Mouse (Mus musculus) mouse trophoblast stem cell (cell line): ENCODE data around the gene Mrln.

Experiments
- in situ Hi-C, 2 experiments: fragments of 300-500 bp; cut with MseI, MboI; formaldehyde crosslinking; loops; 2 replicates in 1 of 2; 3 replicates in 1 of 2; pipeline ENCODE4 v1.15.1; 2025

The Mrln gene

GRCm38 (mm10) chr10:70204505-70205399 lies at the start of gene Mrln:
Gene Mrln, plus strand, starts transcription at chr10:70204664.
- in situ Hi-C loops: no loop called here

DNA sequence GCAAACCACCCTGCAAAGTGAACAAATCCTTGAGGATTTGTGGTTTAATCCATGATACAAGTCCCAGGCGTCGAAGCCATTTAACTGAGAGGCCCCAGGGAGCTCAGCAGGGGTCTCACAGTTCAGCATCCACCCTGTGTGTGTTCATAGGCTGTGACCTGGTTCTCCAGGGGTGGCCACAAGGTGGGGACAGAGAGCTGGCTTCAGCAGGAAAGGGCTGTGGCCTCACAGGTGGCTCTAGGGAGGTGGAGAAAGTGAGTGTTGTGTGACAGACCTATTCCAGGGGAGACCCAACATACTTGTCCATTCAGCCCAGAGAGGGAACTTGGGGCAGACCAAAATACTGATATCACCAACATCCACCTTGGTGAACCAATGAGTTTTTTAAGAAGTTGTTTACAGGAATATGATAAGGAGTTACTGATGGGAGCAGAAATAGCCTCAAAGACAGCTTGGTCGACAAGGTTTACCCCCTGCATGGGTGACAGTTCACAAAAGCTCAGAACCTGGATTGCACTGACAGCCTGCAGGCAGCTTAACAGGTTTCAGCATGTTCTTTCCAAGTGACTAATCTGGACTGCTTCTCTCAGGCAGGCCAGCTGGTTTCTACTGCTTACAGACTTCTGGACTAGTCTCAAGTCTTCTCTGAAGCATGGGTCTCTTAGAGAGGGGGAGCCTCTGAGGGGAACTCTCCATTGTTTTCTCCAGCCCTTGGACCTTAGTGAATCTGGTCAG lies 47.9 kb upstream of the Mrln start:
- in situ Hi-C loops: no loop called here

DNA sequence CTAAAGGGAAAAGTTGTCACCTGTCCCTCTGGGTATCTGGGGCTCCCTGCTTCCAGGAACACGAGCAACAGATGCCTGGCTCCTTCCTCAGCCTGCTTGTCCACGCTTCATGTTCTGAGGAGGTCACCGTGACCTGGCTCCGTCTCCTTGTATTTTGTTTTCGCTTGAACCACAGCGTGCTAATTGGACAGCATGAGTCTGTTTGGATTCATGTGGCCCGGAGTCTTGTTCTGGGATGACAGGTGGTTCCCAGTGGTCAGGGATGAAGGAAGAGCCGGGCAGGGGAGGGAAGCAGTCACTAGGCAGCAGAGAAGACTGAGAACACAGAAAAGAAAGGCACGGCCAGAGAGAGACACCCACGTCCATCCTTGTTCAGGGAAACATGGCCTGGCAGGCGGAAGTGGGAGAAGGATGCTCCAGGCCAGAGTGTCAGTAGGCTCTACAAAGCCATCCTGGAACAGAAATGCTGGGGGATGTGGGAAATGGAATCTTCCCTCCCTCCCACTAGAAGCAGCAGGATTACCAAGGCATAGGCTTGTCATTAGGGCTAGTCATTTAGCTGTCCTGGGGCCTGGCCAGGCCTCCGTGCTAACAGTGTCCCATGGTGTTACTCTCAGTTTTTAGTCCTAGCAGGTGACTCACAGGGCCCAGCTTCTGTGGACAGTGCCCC lies 44.7 kb upstream of the Mrln start:
- in situ Hi-C loops: no loop called here

DNA sequence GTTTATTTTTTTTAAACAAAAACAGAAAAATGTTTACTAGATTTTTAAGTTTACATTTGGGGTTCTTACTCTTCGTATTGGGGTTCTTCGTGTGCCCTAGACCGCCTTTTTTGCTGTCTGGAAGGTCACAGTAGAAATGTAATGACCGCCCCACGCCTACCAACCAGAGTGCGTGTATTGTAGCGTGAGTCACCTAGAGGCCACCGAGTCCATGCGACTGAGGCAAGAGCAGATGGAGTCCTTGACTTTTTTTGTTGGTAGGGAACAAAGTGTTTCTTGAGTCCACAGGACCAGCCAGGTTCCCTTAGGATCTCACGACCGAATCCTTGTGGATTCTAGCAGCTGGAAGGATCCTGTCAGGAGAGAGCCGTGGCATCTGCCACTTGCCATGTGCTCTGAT lies 43.7 kb upstream of the Mrln start:
- in situ Hi-C loops: no loop called here

DNA sequence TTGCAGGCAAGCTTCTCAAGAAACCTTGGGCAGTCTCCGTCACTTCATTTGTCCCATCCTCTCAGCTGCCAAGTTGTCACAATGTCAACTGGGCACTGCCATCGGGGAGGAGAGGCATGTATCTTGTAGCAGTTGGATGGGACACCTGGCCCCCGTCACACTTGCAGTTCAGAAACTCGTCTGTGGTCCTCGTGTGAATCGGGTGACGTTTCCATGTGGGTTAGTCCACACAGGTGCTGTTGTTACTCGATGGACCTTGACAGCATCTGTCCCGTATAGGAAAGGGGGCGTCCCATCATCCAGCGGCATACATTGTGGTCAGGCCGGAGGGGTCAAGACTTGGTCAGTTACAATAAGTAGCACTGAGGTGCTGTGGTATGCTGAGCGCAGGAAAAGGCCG lies 43.0 kb upstream of the Mrln start:
- in situ Hi-C loops: no loop called here

- in situ Hi-C loops: no loop called here
These were observed 40.8 kb upstream of the Mrln start for GRCm38 (mm10) chr10:70163681-70164080.

DNA sequence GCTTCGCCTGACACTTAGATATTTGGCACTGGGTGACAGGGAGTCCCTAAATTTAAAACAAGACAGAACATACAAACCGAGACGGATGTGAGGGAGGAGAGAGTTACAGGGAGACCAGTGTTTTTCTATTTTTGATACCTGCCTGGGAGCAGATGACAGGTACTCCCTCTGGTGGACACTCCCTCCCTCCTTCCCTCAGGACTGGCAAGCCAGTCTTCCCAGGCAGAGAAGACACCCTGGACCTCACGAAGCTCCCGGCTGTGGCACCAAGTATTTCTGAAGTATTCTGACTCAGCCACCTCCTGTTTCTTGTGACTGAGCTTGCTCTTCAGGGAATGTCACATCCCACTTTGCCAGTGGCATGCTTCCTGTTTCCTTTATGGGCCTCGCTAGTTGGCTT lies 38.6 kb upstream of the Mrln start:
- in situ Hi-C loops: no loop called here

DNA sequence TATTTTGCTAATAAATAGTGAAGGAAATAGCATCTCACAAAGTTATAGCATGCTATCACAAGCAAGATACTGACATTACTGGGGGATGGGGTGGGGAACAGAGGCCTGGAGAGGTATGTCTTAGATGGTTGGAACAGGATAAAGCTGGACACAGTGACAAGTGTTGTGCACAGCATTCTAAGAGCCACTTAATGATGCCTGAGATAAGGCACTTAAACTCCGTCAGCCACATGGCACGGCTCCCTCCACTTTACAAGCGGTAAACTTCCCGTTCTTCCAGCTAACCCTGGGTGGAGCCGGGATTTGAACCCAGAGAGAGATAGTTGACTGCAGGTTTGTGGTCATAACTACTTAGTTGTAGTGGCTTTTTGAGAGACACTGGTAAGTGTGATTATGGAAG lies 38.0 kb upstream of the Mrln start:
- in situ Hi-C loops: no loop called here

DNA sequence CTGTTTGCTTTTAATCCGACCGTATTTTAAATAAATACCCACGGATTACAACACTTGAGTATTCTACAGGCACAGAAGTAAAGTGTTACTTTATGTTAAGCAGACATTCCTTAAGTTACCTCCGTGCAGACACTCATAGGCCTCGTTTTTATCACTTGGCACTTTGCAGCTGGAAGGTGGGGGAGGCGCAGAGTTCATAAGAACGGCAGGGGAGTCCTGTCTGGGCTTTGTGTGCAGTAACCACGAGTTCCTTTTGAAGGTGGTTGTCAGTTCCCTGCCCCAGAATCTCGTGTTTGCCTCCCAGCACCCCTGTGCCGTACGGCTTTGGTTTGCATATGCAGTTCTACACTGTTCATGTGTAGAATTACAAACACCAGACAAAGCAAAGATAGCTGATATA lies 36.8 kb upstream of the Mrln start:
- in situ Hi-C loops: no loop called here

- in situ Hi-C loops: no loop called here
These were observed 36.1 kb upstream of the Mrln start for GRCm38 (mm10) chr10:70168396-70168795.

DNA sequence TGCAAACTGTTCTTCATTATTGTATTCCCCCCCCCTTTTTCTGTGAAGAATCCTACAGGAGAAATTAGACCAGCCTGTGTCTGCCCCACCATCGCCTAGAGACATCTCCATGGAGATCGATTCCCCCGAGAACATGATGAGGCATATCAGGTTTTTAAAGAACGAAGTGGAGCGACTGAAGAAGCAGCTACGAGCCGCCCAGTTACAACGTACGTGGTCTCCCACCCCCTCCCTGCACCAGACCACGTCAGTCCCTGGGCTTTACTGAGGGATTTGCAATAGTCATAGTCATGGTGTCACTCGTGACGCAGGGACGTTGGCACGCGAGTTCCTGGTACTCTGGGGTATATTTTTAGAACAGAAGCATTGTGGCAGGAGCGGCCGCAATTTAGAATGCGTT lies 35.4 kb upstream of the Mrln start:
- in situ Hi-C loops: no loop called here

- in situ Hi-C loops: no loop called here
These were observed 31.1 kb upstream of the Mrln start for GRCm38 (mm10) chr10:70173314-70173713.

- in situ Hi-C loops: no loop called here
These were observed 29.8 kb upstream of the Mrln start for GRCm38 (mm10) chr10:70174494-70175190.

GRCm38 (mm10) chr10:70180727-70181126 lies 23.7 kb upstream of the Mrln start:
- in situ Hi-C loops: no loop called here

DNA sequence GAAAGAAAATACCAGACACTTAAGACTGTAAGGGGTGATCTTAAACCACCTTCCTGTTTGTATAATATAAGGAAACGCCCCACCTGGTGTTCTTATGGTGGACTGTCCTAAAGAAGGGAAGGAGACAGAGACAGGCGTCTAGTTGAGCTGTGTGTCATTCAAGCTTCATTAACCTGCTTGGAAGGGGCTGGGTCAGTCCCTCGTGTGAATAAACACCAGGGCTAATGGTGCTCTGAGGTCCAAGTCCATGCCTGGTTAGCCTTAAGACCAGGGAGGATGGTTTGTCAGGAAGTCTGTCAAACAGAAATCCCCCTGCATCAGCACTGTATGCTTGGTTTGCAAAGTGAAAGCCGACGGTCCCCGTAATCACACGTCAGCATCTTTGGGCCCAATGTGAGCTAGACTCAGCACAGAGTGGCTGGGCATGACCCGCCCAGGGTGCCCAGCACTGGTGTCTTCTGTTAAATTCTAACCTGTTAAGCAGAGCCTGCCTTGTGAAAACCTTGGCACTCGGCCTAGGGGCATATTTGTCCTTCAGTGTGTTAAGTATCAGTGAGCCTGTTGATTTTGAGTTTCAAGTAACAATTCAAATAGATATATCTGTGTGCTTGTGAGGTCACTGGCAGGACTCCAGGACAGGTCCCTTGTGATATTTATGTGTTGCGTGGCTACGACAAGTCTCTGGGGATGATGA lies 23.0 kb upstream of the Mrln start:
- in situ Hi-C loops: no loop called here

- in situ Hi-C loops: no loop called here
These were observed 21.0 kb upstream of the Mrln start for GRCm38 (mm10) chr10:70183210-70184080.

DNA sequence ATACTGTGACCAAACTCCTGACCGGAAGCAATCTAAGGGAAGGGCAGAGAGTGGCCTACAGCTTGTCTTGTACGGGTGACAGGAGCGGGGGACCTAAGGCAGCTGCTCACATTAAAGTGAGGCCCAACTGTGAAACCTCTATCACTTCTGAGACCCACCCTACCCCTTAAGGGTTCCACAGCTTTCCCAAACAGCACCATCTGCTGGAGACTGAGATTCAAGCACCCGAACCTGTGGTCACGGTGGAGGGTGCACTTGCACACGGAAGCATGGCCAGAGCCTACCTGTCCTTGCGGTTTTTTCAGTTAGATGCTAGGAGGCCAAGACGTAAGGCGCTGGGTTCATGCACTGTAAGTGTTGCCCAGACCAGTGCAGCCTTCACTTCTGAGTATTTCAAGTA lies 18.3 kb upstream of the Mrln start:
- in situ Hi-C loops: no loop called here

- in situ Hi-C loops: no loop called here
These were observed 17.9 kb upstream of the Mrln start for GRCm38 (mm10) chr10:70186586-70186985.

DNA sequence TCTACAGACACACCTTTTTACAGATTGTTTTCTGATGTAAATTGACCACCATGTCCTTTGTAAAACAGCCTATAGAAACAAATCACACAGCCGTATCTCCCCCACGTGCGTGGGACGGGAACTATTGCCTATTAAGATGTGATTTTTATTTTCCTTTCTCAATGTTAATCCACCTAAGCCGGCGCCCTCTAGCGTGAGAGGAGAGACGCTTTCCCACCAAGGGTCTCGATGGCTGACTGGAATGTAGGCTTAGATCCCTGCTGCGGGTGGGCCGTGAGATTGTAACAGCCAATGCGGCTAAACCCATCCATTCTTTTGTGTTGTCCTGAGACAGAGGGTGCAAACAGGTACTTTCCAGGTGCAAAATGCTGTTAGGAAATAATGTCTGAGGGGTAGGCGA lies 14.6 kb upstream of the Mrln start:
- in situ Hi-C loops: loop anchor here (10.0 kb wide), 1 partner anchor 105 kb away; no protein-coding TSS in a partner anchor

- in situ Hi-C loops: loop anchor here (10.0 kb wide), 1 partner anchor 101 kb away; no protein-coding TSS in a partner anchor
These were observed 10.2 kb upstream of the Mrln start for GRCm38 (mm10) chr10:70194283-70194682.
